ENCODE assay signal across 27 mouse cellular contexts in the genomic region with DNA sequence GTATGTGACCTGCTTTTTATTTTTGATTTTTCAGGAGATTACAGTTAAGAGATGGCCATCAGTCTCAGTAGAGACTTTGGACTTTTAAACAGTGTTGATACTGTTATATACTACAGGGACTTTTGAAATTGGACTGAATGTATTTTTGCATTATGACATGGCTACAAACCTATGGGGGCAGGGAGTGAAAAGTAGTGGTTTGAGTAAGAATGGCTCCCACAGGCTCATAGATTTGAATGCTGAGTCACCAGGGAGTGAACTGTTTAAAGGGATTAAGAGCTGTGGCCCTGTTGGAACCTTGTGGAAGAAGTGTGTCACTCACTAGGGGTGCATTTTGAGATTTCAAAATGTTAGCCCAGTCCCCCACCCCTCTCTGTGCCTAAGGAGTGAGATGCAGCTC. TPM values are rescaled to one million over a fixed set of nuclear protein-coding genes. Genes with fewer than 3 reads are reported as not detected.
DNase-seq lines count a peak whose midpoint lies in the region; ATAC-seq and TF ChIP-seq lines count a peak whose summit lies in the region.
"Had no signal": no experiment of that assay in that cellular context is flagged by ENCODE, and none has a peak within 500 bp of the region (broad histone marks: within the 10 kb centered on the region; RNA-seq: fewer than 3 reads in every experiment).

No protein-coding gene starts in this region.

- H3K4me3 ChIP-seq in kidney, adult 2 months (ENCODE audit: insufficient read depth, low read depth, low read length) = no peak overlapping the region
- H3K4me3 ChIP-seq: embryonic facial prominence, embryonic 10.5 days; embryonic facial prominence, embryonic 13.5 days; gastrocnemius, adult 2 months; heart, embryonic 10.5 days; heart, embryonic 13.5 days; hindbrain, embryonic 12.5 days; hindbrain, embryonic 15.5 days had no signal

- no peak for TF ChIP-seq CTCF in kidney, adult 2 months (conservative IDR thresholded peaks at IDR 0.05; ENCODE audit: insufficient read depth, insufficient read length, low read depth, low read length)

- peaks cover 9% of the 10 kb centered on the region; the same call in 1 of the 2 replicates for H3K4me1 ChIP-seq in kidney, adult 2 months (ENCODE audit: control insufficient read depth, insufficient read depth, low read length)

- no peak for TF ChIP-seq POLR2A in kidney, adult 2 months (IDR thresholded peaks at IDR 0.05; ENCODE audit: low read depth, low read length)

- no peaks in the 10 kb centered on the region; the same call in 1 of the 2 replicates for H3K36me3 ChIP-seq in kidney, adult 2 months (ENCODE audit: control insufficient read depth, insufficient read depth, low read length)
- H3K36me3 ChIP-seq: embryonic facial prominence, embryonic 13.5 days; heart, embryonic 10.5 days; heart, embryonic 13.5 days; hindbrain, embryonic 12.5 days; hindbrain, embryonic 15.5 days had no signal

- H3K27ac ChIP-seq in kidney, adult 2 months (ENCODE audit: insufficient read depth, low read depth, low read length) = no peak overlapping the region
- H3K27ac ChIP-seq: embryonic facial prominence, embryonic 10.5 days; embryonic facial prominence, embryonic 13.5 days; gastrocnemius, adult 2 months; heart, embryonic 10.5 days; heart, embryonic 13.5 days; hindbrain, embryonic 12.5 days; hindbrain, embryonic 15.5 days had no signal

- DNase-seq in 3134 (ENCODE audit: extremely low read depth, insufficient read length, low spot score) = peak; percentile 34
- peak; percentile 78 for DNase-seq in 3T3-L1 (ENCODE audit: low read depth, low spot score)
- peak; percentile 53 for DNase-seq in NIH3T3 (ENCODE audit: low read depth)
- no peak for DNase-seq in kidney, adult 2 months
- no peak for DNase-seq in urinary bladder, postnatal 36 days (ENCODE audit: low spot score in 2 of 2)
- DNase-seq: adrenal gland, adult 2 months; adrenal gland, postnatal 14 days; cerebellum, adult 11 months; cerebellum, adult 8-10 months; cerebellum, postnatal 10 days; cerebellum, postnatal 36 days; embryo, embryonic 11 days; forebrain, postnatal 0 days; gastrocnemius, adult 2 months; gastrocnemius, postnatal 14 days; heart, adult 18-20 months; heart, postnatal 14 days; heart, postnatal 4 days had no signal

- H3K27me3 ChIP-seq in kidney, adult 2 months (replicated peaks; ENCODE audit: control insufficient read depth, insufficient read depth, low read length) = no peaks in the 10 kb centered on the region
- H3K27me3 ChIP-seq: embryonic facial prominence, embryonic 13.5 days; heart, embryonic 13.5 days; hindbrain, embryonic 12.5 days; hindbrain, embryonic 15.5 days had no signal

- ATAC-seq in erythroid progenitor cell, adult 5-6 weeks (replicated peaks; ENCODE audit: low FRiP score, poor library complexity, severe bottlenecking) = no peak
- ATAC-seq: forebrain, embryonic 14.5 days; forebrain, postnatal 0 days; intestine, postnatal 0 days had no signal

RNA-seq across cellular contexts. Expression of gene Rab14, which starts 2.8 kb away (rescaled TPM):
- total RNA-seq in erythroid progenitor cell, adult 5-6 weeks (2015; ENCODE audit: low replicate concordance) = 67.8 and 79.2 TPM in 2 replicates
- total RNA-seq in erythroid progenitor cell, adult 5-6 weeks (2017; ENCODE audit: low replicate concordance) = 71.3 and 117 TPM in 2 replicates
- 149 and 170 TPM in 2 replicates for polyA plus RNA-seq in kidney, adult 2 months (2012; rRNA removed)

RNA-seq across cellular contexts. Expression of gene Gsn, which starts 52.5 kb away (rescaled TPM):
- 5.9 and 10.1 TPM in 2 replicates for total RNA-seq in erythroid progenitor cell, adult 5-6 weeks (2015; ENCODE audit: low replicate concordance)
- total RNA-seq in erythroid progenitor cell, adult 5-6 weeks (2017; ENCODE audit: low replicate concordance) = 6.7 and 15.5 TPM in 2 replicates
- 269 and 357 TPM in 2 replicates for polyA plus RNA-seq in kidney, adult 2 months (2012; rRNA removed)

Comparison
In these comparisons a context has a peak if more than half of its experiments do, and no peak if none do; other contexts are left out.
1. DNase-seq: peak in 3134 (single experiment), 3T3-L1 (single experiment) and NIH3T3 (single experiment); none in kidney, adult 2 months (single experiment) and urinary bladder, postnatal 36 days (0 of 2).